Mouse (Mus musculus) liver, embryonic 14.5 days (tissue): ENCODE measurements around the gene Ube2k. TPM values are rescaled to one million over a fixed set of nuclear protein-coding genes. Genes with fewer than 3 reads are reported as not detected.

Source experiments
- ATAC-seq: fragments of 200-750 bp; cut with Nextera tagmentation; 2 replicates; pipeline ENCODE4 v1.8.0; 2017; ENCODE audit warnings: moderate number of reproducible peaks, mild to moderate bottlenecking, moderate library complexity; ENCODE audit not compliant: insufficient read depth
- DNase-seq, 3 experiments: peaks; one replicate each; pipeline ENCODE4 v3.0.0-alpha.2; 2012 to 2013; ENCODE audit warnings: low read depth in 3 of 3, low spot score in 3 of 3
- H3K27ac ChIP-seq: fragments of 300-500 bp; sonication (generic); 2 replicates; pipeline ENCODE4 v1.5.1; 2014; ENCODE audit warnings: moderate library complexity, mild to moderate bottlenecking, control low read depth, inconsistent platforms
- H3K27me3 ChIP-seq: fragments of 300-500 bp; sonication (generic); 2 replicates; pipeline ENCODE4 v1.6.1; 2014; ENCODE audit warnings: mild to moderate bottlenecking, low read length, moderate library complexity; ENCODE audit not compliant: control insufficient read depth, insufficient read depth
- H3K36me3 ChIP-seq: fragments of 300-500 bp; sonication (generic); replicated peaks from 2 replicates; pipeline ENCODE4 v1.6.1; 2014; ENCODE audit warnings: low read depth; ENCODE audit not compliant: control insufficient read depth, insufficient read depth
- H3K4me1 ChIP-seq, 2 experiments: fragments of 200-500 bp in 1 of 2; fragments of 300-500 bp in 1 of 2; sonication (generic) in 1 of 2; replicated peaks; 2 replicates each; pipeline ENCODE4 v1.6.1; 2012 to 2014; ENCODE audit warnings: antibody characterized with exemption in 1 of 2, inconsistent platforms in 1 of 2, low read length in 1 of 2; ENCODE audit not compliant: control insufficient read depth in 2 of 2, insufficient read depth in 2 of 2
- H3K4me2 ChIP-seq: fragments of 300-500 bp; sonication (generic); 2 replicates; pipeline ENCODE4 v1.6.1; 2014; ENCODE audit warnings: low read depth, mild to moderate bottlenecking, control low read depth, moderate library complexity
- H3K4me3 ChIP-seq, 2 experiments: fragments of 200-500 bp in 1 of 2; fragments of 300-500 bp in 1 of 2; sonication (generic) in 1 of 2; 2 replicates each; pipeline ENCODE4 v1.5.1; 2012 to 2014; ENCODE audit warnings: low read depth in 2 of 2, low read length in 2 of 2, mild to moderate bottlenecking in 2 of 2, control low read depth in 1 of 2, inconsistent platforms in 1 of 2, moderate library complexity in 1 of 2; ENCODE audit not compliant: insufficient read depth in 1 of 2
- H3K9ac ChIP-seq: fragments of 300-500 bp; sonication (generic); replicated peaks from 2 replicates; pipeline ENCODE4 v1.6.1; 2014; ENCODE audit warnings: mild to moderate bottlenecking, control low read depth, moderate library complexity
- H3K9me3 ChIP-seq: fragments of 300-500 bp; sonication (generic); 2 replicates; pipeline ENCODE4 v1.6.1; 2016; ENCODE audit warnings: low read length, mixed read lengths; ENCODE audit not compliant: control insufficient read depth
- CTCF ChIP-seq: IDR thresholded peaks from 2 replicates; pipeline ENCODE4 v1.5.1; 2016; ENCODE audit warnings: antibody characterized with exemption, low read depth, control low read depth
- EP300 ChIP-seq: IDR thresholded peaks from 2 replicates; pipeline ENCODE4 v1.6.1; 2016; ENCODE audit warnings: antibody characterized with exemption, low read depth
- WGBS: fragments of 180-500 bp; shearing (Covaris S2); extraction: QIAGEN DNeasy Blood & Tissue Kit; methylation state at CpG from one replicate; pipeline ENCODE4 v1.1.7; 2014; ENCODE audit not compliant: insufficient replicate concordance; 5-methylcytosine and 5-hydroxymethylcytosine counted together
- polyA plus RNA-seq, 2 experiments: library from polyadenylated mRNA; depleted of rRNA in 1 of 2; stranded (reverse) in 1 of 2; unstranded in 1 of 2; fragments of >200 nt; fragmentation: Nextera tagmentation in 1 of 2; extraction: Ambion mirVana in 1 of 2; gene quantifications; 2 replicates each; pipeline versions ENCODE4 v1.2.1 to v1.2.3; 2012 to 2014

Gene Ube2k
- polyA plus RNA-seq, 2 experiments: 60.5 to 64.7 TPM

DNA sequence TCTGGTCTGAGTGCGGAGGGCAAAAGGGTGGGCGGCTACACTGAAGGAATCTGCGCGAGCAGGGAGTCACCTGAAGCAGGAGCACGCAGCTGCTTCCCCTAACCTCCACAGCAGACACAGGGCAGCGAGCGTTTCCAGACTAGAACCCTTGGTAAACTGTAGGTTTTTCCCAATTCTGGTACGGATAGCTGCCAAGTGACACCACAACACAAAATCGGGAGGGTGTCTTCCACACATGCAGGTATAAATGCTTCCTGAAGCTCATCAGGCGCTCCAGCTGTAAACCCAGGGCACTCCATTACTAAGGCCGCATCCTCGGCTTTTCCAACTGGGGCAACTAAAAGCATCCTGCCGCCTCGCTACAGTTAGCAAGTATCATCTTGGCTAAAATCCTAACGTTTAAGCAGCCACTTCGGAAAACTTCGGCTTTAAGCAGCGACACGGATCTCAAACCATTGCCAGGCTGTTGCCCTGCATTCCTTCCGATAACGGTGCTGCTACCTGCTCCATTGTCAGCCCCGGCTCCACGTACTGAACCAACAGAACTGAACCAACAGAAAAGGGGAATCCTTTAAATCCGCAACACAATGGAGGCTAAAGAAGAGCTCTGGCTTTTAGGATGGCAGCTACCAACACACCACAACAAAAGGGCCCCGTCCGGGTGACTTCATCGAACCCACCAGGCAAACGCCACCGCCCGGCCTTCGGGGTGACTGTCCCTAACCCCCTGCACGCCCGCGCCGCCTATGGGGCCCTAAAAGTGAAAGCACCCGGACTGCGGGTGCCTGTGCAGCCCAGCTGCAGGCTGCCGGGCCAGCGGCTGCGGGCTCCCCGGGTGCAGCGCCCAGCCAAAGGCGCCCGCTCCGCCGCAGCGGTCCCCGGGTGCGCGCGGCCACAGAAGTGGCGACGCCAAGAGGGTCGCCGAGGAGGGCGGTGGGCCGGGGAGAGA, 45.0 kb upstream of the Ube2k start:
- 2% methylated on average over 57 of the region's 57 CpGs for WGBS

GRCm38 (mm10) chr5:65492716-65493531, 44.1 kb upstream of the Ube2k start, which contains the start of gene Gm43552:
TSS of gene Gm43552 (minus strand) at chr5:65492833.
- H3K27ac ChIP-seq: peak within 1 kb of the TSS; percentile 51
- WGBS: under 1% methylated on average over 60 of the region's 69 CpGs
- DNase-seq: peak; percentile 75 to 84 (median 79)
- peak; percentile 95 for ATAC-seq
- no peak for TF ChIP-seq EP300
- TF ChIP-seq CTCF: no peak
- peak within 1 kb of the TSS; percentile 75 for H3K9ac ChIP-seq
- H3K36me3 ChIP-seq: no peaks in the 10 kb centered on the region
- peak within 1 kb of the TSS; percentile 80 to 90 for H3K4me3 ChIP-seq
- peak within 1 kb of the TSS; percentile 82 for H3K4me2 ChIP-seq
- no peaks in the 10 kb centered on the region for H3K27me3 ChIP-seq
- H3K9me3 ChIP-seq: no peaks in the 10 kb centered on the region
- peaks cover 3 to 13% of the 10 kb centered on the region in 2 experiments; a peak in 2 of 4 replicates for H3K4me1 ChIP-seq

More for the DNA sequence above, 45.0 kb upstream of the Ube2k start:
- Histone ChIP-seq H3K27ac (peak overlapping the region; percentile 51), H3K9me3 (no peaks in the 10 kb centered on the region), H3K27me3 (no peaks in the 10 kb centered on the region), H3K9ac (peak overlapping the region; percentile 75), H3K36me3 (no peaks in the 10 kb centered on the region), H3K4me2 (peak overlapping the region; percentile 82), H3K4me1 (peaks cover 3 to 13% of the 10 kb centered on the region in 2 experiments; a peak in 2 of 4 replicates), H3K4me3 (peak overlapping the region; percentile 80 to 90)
- DNase-seq (peak in 2 of 3 experiments; percentile 49 to 66), ATAC-seq (peak; percentile 84)
- TF ChIP-seq CTCF: peak; percentile 58
- no peak for TF ChIP-seq EP300

DNA sequence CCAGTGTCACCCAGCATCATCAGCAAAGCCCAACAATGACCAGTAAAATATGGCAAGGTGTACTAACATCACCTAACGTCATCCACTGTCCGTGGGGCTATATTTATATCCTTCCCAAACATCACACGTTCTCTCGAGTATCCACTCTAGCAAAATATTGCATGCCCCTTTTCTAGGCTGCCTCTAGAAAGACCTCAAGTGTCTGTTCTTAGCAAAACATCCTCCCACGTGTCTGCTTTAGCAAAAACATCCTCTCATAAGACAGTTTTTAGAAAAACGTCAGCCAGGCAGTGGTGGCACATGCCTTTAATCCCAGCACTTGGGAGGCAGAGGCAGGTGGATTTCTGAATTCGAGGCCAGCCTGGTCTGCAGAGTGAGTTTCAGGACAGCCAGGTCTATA, 36.8 kb upstream of the Ube2k start:
- Histone ChIP-seq H3K9ac (no peak overlapping the region), H3K36me3 (no peaks in the 10 kb centered on the region), H3K4me2 (no peak overlapping the region), H3K27me3 (no peaks in the 10 kb centered on the region), H3K9me3 (no peaks in the 10 kb centered on the region), H3K4me1 (no peaks in the 10 kb centered on the region), H3K4me3 (no peak overlapping the region), H3K27ac (no peak overlapping the region)
- TF ChIP-seq CTCF (no peak), EP300 (no peak)
- WGBS: 63% methylated on average over 7 of the region's 7 CpGs
- DNase-seq: no peak
- ATAC-seq: no peak

- no peaks in the 10 kb centered on the region for H3K9me3 ChIP-seq
- WGBS: 77% methylated on average over 9 of the region's 9 CpGs
- ATAC-seq: no peak
- no peak overlapping the region for H3K9ac ChIP-seq
- no peaks in the 10 kb centered on the region for H3K36me3 ChIP-seq
- H3K4me2 ChIP-seq: no peak overlapping the region
- no peaks in the 10 kb centered on the region for H3K4me1 ChIP-seq
- H3K27ac ChIP-seq: no peak overlapping the region
- TF ChIP-seq CTCF (no peak), EP300 (no peak)
- DNase-seq: no peak
- no peaks in the 10 kb centered on the region for H3K27me3 ChIP-seq
- no peak overlapping the region for H3K4me3 ChIP-seq
These were observed 35.6 kb upstream of the Ube2k start for GRCm38 (mm10) chr5:65501407-65501806.
